Mouse (Mus musculus): ENCODE measurements at regions not wholly inside any gene's neighbourhood (a gene's known extent, or its start where the extent isn't known, plus 50 kb on each side); places are given as distances from the start of the nearest gene placed in this dataset.

DNA sequence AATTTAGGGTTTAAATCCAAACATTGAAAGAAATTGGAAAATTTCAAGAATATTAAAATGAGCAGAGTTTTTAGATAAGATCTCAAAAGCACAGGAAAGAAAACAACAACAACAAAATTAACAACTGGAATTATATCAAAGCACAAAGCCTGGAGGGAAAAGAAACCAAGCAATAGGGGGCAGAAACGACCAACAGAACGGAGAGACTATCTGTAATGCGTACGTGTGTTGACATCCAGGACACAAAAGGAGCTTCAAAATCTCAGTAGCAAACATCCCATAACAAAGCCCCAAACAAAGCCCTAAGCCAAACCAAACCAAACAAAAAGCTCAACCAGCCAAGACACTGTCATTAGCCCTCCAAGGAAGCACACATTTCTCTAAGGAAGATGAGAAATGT, 237.5 kb upstream of the P2ry1 start:
- no peaks in the 10 kb centered on the region for H3K4me1 ChIP-seq (ENCODE audit: control insufficient read depth, insufficient read depth, low read length)
- H3K9me3 ChIP-seq (replicated peaks; ENCODE audit: control insufficient read depth, insufficient read depth, low read length, poor library complexity, severe bottlenecking): no peaks in the 10 kb centered on the region
- no peaks in the 10 kb centered on the region for H3K36me3 ChIP-seq (ENCODE audit: control insufficient read depth, insufficient read depth, low read length, poor library complexity, severe bottlenecking)
- no peaks in the 10 kb centered on the region for H3K27me3 ChIP-seq (ENCODE audit: control insufficient read depth, insufficient read depth, low read length, poor library complexity, severe bottlenecking)
- TF ChIP-seq EP300 (IDR thresholded peaks at IDR 0.05; ENCODE audit: insufficient read depth, low read depth, low read length) (no peak), POLR2A (IDR thresholded peaks at IDR 0.05; ENCODE audit: insufficient read depth, low read length) (no peak), CTCF (IDR thresholded peaks at IDR 0.05; ENCODE audit: low read depth, low read length) (no peak)
- no peak overlapping the region for H3K27ac ChIP-seq (ENCODE audit: insufficient read depth, low read length)
- no peak overlapping the region for H3K9ac ChIP-seq (ENCODE audit: low read depth, poor library complexity, severe bottlenecking)
- no peak overlapping the region for H3K4me3 ChIP-seq (ENCODE audit: low read depth, low read length)

DNA sequence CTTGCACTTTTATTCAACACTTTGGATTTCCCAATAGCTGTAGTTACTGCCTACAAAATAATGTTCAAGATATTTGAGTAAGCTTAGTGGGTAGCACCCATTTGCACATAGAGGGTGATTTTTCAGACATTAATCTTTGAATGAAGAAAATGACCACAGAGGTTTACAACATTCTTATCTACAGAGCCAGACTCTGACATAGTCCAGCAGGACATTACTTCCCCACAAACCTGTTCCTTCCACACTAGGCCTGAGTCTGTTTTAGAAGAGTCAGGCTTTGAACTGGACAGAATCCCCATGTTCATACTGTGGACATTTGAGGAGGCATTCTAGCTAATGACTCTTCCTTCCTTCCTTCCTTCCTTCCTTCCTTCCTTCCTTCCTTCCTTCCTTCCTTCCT, 233.6 kb upstream of the P2ry1 start:
- no peaks in the 10 kb centered on the region for H3K9me3 ChIP-seq (replicated peaks; ENCODE audit: control insufficient read depth, insufficient read depth, low read length, poor library complexity, severe bottlenecking)

DNA sequence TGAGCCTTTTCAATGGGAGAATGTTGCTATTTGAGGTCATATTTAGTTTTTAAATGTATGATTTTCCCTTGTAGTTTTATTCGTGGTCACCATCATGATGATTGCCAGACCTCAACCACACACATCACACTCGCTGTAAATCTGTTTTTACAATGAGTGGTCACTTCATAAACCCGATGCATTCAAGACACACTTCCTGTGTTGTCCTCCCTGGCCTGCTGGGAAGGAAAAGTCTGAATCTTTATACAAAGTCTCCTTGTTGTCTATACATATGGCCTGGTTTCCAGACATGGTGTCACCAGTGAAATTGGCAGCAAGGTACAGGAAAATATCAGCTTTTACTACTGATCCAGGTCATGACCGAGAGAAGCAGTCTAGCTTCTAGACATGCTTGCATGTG, 230.7 kb upstream of the P2ry1 start:
- TF ChIP-seq POLR2A (IDR thresholded peaks at IDR 0.05; ENCODE audit: insufficient read depth, low read length): no peak
- TF ChIP-seq EP300 (IDR thresholded peaks at IDR 0.05; ENCODE audit: insufficient read depth, low read depth, low read length): no peak
- TF ChIP-seq CTCF (IDR thresholded peaks at IDR 0.05; ENCODE audit: low read depth, low read length): no peak
- H3K4me3 ChIP-seq (ENCODE audit: low read depth, low read length): no peak overlapping the region
- H3K27ac ChIP-seq (ENCODE audit: insufficient read depth, low read length): no peak overlapping the region
- no peak overlapping the region for H3K9ac ChIP-seq (ENCODE audit: low read depth, poor library complexity, severe bottlenecking)
- H3K4me1 ChIP-seq (ENCODE audit: control insufficient read depth, insufficient read depth, low read length): no peaks in the 10 kb centered on the region
- H3K27me3 ChIP-seq (ENCODE audit: control insufficient read depth, insufficient read depth, low read length, poor library complexity, severe bottlenecking): no peaks in the 10 kb centered on the region
- H3K36me3 ChIP-seq (ENCODE audit: control insufficient read depth, insufficient read depth, low read length, poor library complexity, severe bottlenecking): no peaks in the 10 kb centered on the region
- no peaks in the 10 kb centered on the region for H3K9me3 ChIP-seq (replicated peaks; ENCODE audit: control insufficient read depth, insufficient read depth, low read length, poor library complexity, severe bottlenecking)

More for the DNA sequence above, 233.6 kb upstream of the P2ry1 start:
- no peaks in the 10 kb centered on the region for H3K36me3 ChIP-seq (ENCODE audit: control insufficient read depth, insufficient read depth, low read length, poor library complexity, severe bottlenecking)
- no peaks in the 10 kb centered on the region for H3K4me1 ChIP-seq (ENCODE audit: control insufficient read depth, insufficient read depth, low read length)
- H3K27me3 ChIP-seq (ENCODE audit: control insufficient read depth, insufficient read depth, low read length, poor library complexity, severe bottlenecking): no peaks in the 10 kb centered on the region
- H3K4me3 ChIP-seq (ENCODE audit: low read depth, low read length): no peak overlapping the region
- H3K27ac ChIP-seq (ENCODE audit: insufficient read depth, low read length): no peak overlapping the region
- H3K9ac ChIP-seq (ENCODE audit: low read depth, poor library complexity, severe bottlenecking): no peak overlapping the region
- TF ChIP-seq POLR2A (IDR thresholded peaks at IDR 0.05; ENCODE audit: insufficient read depth, low read length) (no peak), CTCF (IDR thresholded peaks at IDR 0.05; ENCODE audit: low read depth, low read length) (no peak), EP300 (IDR thresholded peaks at IDR 0.05; ENCODE audit: insufficient read depth, low read depth, low read length) (no peak)

DNA sequence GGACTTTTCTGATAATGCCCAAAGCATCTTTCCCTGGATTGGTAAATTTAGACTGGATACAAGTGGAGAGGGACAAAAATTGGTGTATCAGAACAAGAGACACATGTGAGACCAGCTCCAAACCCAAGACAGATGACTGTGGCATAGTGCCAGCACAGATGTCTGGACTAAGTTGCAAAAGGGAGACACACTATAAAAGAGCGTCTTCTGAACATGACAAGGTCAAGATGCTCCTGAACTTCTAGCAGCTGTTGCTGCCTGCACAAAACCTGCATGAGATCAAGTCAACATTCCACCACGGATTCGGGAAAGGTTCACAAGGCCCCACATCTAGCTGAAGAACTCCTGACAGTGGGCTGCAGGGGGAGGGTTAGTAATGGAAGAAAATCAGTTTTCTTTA, 229.2 kb upstream of the P2ry1 start:
- Histone ChIP-seq H3K9me3 (replicated peaks; ENCODE audit: control insufficient read depth, insufficient read depth, low read length, poor library complexity, severe bottlenecking) (no peaks in the 10 kb centered on the region), H3K27ac (ENCODE audit: insufficient read depth, low read length) (no peak overlapping the region), H3K9ac (ENCODE audit: low read depth, poor library complexity, severe bottlenecking) (no peak overlapping the region), H3K36me3 (ENCODE audit: control insufficient read depth, insufficient read depth, low read length, poor library complexity, severe bottlenecking) (no peaks in the 10 kb centered on the region), H3K4me3 (ENCODE audit: low read depth, low read length) (no peak overlapping the region), H3K27me3 (ENCODE audit: control insufficient read depth, insufficient read depth, low read length, poor library complexity, severe bottlenecking) (no peaks in the 10 kb centered on the region), H3K4me1 (ENCODE audit: control insufficient read depth, insufficient read depth, low read length) (no peaks in the 10 kb centered on the region)
- TF ChIP-seq EP300 (IDR thresholded peaks at IDR 0.05; ENCODE audit: insufficient read depth, low read depth, low read length) (no peak), CTCF (IDR thresholded peaks at IDR 0.05; ENCODE audit: low read depth, low read length) (no peak)

DNA sequence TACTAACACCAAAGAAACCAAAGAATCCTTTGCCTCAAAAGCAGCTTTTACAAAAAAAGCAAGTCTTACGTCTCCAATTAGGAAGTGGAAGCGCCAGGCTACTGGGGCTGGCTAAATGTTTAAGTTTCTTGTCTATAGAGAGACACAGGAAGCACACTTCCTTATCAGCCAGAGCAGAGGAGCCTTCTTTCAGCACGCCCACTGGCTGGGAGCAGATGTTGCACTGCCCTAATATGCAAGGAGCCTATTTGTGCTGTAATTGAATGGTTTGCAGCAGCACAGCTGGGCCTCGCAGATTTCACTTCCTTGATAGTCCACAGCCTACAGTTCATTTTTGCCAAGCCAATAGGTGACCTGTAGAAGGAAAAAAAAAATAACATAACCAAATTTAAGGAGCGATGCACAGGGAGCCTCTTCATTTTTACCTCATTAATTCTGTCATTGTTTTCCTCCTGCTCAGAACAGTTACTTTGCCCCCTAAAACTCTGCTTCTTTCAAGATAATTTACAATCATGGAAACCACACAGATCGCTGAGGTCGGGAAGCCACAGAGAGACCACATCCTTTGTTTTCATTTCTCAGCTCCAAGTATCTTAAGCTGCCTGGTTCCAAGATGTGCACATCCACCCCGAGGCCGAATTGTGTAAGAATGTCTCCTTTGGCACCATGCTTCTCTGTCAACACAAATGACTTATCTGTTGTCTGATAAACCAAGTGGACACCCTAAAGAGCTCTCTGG, 217.3 kb upstream of the P2ry1 start:
- no peaks in the 10 kb centered on the region for H3K4me1 ChIP-seq (ENCODE audit: control insufficient read depth, insufficient read depth, low read length)
- no peaks in the 10 kb centered on the region for H3K27me3 ChIP-seq (ENCODE audit: control insufficient read depth, insufficient read depth, low read length, poor library complexity, severe bottlenecking)
- no peak overlapping the region for H3K27ac ChIP-seq (ENCODE audit: insufficient read depth, low read length)
- no peaks in the 10 kb centered on the region for H3K36me3 ChIP-seq (ENCODE audit: control insufficient read depth, insufficient read depth, low read length, poor library complexity, severe bottlenecking)
- no peaks in the 10 kb centered on the region for H3K9me3 ChIP-seq (replicated peaks; ENCODE audit: control insufficient read depth, insufficient read depth, low read length, poor library complexity, severe bottlenecking)
- TF ChIP-seq CTCF (IDR thresholded peaks at IDR 0.05; ENCODE audit: low read depth, low read length): no peak
- no peak for TF ChIP-seq EP300 (IDR thresholded peaks at IDR 0.05; ENCODE audit: insufficient read depth, low read depth, low read length)
- TF ChIP-seq POLR2A (IDR thresholded peaks at IDR 0.05; ENCODE audit: insufficient read depth, low read length): no peak
- H3K4me3 ChIP-seq (ENCODE audit: low read depth, low read length): no peak overlapping the region
- H3K9ac ChIP-seq (ENCODE audit: low read depth, poor library complexity, severe bottlenecking): no peak overlapping the region

DNA sequence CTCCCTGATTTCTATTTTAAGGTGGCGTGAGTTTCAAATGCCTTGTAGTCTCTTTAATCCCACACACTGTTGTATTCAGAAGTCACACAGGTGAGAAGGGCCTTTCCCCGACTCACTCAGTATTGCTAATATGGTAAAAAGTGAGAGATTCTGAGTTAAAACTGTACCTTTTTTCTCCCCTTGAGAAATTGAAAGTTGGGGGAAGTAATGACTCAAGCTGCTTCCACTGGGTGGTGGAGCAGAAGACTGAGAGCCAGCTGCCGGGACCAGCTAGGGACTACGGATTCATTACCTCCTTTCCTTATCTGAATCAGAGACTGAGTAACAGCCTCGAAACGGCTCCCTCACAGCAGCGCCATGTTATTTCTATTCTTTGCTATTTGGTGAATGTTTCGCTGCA, 214.6 kb upstream of the P2ry1 start:
- Histone ChIP-seq H3K4me1 (ENCODE audit: control insufficient read depth, insufficient read depth, low read length) (no peaks in the 10 kb centered on the region), H3K9ac (ENCODE audit: low read depth, poor library complexity, severe bottlenecking) (no peak overlapping the region), H3K4me3 (ENCODE audit: low read depth, low read length) (no peak overlapping the region), H3K36me3 (ENCODE audit: control insufficient read depth, insufficient read depth, low read length, poor library complexity, severe bottlenecking) (no peaks in the 10 kb centered on the region), H3K9me3 (replicated peaks; ENCODE audit: control insufficient read depth, insufficient read depth, low read length, poor library complexity, severe bottlenecking) (no peaks in the 10 kb centered on the region), H3K27ac (ENCODE audit: insufficient read depth, low read length) (no peak overlapping the region), H3K27me3 (ENCODE audit: control insufficient read depth, insufficient read depth, low read length, poor library complexity, severe bottlenecking) (no peaks in the 10 kb centered on the region)
- no peak for TF ChIP-seq EP300 (IDR thresholded peaks at IDR 0.05; ENCODE audit: insufficient read depth, low read depth, low read length)
- TF ChIP-seq POLR2A (IDR thresholded peaks at IDR 0.05; ENCODE audit: insufficient read depth, low read length): no peak
